Mouse (Mus musculus) 3T3-L1 (cell line): ENCODE results near the gene Chst13.

Source experiments
- DNase-seq: peaks from one replicate; pipeline ENCODE4 v3.0.0-alpha.2; 2015; ENCODE audit warnings: low read depth, low spot score

The Chst13 gene

DNA sequence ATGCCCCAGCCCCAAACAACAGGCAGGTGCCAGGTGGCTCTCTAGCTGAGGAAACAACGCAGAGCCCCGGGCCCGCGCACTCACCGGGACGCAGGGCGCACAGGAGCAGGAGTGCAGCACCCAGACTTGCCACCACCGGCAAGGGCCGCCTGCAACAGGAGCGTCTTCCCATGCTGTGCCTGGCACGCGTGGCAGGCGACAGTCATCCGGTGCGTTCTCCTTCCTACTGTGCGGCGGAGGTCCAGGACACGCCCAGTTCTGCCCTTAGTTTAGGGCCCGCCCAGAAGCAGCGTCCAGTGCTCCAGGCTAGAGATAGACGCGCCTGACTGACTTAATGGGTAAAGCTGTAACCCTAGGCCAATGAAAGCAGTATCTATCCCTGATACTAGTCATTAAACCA is at the start of gene Chst13:
Gene Chst13, minus strand, starts transcription at position 195 of the 400 bp plus-strand sequence.
- no peak for DNase-seq

DNA sequence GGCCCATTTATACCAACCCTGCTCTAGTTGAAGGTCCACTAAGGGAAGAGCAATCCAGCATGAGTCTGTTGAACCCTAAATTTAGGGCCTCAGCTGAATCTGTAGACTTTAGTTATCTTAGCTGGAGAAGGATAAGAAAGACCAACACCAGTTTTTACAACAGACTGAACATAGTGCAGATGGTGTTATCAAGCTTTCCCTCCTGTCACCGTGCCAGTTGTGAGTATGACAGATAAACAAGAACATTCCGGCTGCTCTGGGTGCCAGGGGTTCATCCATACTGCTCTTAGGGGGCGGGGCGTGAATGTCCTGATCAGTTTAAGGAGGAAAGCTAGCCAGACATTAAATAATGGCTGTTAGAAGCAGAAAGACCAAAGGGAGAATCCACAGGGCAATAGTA is 49.7 kb upstream of the Chst13 start:
- no peak for DNase-seq

DNA sequence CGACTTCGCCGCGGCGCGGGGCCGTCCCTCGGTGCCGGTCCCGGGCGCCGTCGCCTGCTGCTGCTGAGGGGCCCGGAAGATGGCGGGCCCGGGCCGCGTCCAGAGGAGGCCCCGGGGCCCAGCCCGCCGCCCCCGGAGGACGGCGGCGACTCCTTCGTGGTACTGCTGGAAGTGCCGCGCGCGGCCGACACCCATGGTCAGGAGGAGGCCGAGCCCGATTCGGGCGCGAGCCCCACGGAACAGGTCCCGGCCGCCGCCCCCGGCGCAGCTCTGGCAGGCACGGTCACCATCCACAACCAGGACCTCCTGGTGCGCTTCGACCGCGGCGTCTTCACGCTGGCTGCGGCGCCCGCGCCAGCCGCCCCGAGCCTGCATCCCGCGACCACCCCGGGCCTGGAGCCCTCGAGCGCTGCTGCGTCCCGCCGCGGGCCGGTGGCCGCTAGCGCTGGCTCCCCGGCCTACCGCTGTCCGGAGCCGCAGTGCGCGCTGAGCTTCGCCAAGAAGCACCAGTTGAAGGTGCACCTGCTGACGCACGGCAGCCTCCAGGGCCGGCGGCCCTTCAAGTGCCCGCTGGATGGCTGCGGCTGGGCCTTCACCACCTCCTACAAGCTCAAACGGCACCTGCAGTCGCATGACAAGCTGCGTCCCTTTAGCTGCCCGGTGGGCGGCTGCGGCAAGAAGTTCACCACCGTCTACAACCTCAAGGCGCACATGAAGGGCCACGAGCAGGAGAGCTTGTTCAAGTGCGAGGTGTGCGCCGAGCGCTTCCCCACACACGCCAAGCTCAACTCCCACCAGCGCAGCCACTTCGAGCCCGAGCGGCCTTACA is 45.0 kb upstream of the Chst13 start:
- DNase-seq: peak; percentile 45

DNA sequence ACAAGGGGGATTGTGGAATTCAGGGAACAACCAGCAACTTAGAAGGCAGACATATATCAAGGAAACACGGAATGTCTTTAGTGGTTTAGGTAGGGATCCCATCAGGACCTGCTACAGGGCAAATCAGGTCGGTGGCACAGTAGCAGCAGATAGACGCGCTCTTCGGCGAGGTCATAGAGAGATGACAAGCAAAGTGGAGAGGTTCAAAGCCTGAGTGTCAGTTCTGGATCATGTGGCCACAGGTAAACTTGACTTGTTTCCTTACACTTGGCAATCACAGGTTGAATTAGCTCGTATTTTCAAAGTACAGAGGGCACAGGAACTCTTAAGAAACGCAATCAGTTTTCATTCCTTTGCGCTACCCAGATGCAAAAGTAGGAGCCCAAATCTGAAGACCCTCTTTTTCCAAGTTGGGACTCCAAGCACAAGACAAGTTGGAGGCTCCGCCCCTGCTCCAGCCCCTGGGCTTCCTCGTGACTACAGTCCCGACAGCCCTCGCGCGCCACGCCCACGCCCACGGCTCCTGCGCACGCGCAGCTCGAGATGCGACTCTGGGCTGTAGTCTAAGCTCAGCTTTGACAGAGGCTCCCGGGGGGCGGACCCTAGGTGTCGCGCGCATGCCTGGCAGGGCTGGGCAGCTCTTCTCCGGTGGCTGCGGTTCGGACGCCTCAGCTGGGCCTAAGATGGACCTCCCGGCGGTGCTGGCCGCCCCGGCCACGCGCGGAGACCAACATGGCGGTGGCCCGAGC is 44.2 kb upstream of the Chst13 start, which contains the start of gene Zxdc:
Gene Zxdc, plus strand, starts transcription at position 517 of the 749 bp plus-strand sequence.
- DNase-seq: peak; percentile 98

DNA sequence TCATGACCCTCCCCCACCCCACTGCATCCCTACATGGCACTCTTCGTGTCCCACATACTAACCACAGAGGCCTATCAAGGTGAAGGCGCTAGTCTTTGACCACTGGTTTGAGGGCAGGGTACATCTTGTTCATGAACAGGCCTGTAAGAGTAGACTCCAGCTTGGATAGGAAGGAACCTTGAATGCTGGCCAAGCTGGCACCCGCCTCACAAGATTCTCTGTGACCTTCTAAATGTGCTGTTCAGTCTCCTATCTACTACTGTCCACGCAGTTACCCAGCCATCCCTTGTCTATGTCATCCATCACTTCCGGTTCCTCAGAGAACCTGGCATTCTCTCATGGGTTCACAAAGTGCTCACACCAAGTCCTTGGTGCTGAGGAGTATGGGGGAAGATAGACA is 38.3 kb upstream of the Chst13 start:
- DNase-seq: no peak

DNA sequence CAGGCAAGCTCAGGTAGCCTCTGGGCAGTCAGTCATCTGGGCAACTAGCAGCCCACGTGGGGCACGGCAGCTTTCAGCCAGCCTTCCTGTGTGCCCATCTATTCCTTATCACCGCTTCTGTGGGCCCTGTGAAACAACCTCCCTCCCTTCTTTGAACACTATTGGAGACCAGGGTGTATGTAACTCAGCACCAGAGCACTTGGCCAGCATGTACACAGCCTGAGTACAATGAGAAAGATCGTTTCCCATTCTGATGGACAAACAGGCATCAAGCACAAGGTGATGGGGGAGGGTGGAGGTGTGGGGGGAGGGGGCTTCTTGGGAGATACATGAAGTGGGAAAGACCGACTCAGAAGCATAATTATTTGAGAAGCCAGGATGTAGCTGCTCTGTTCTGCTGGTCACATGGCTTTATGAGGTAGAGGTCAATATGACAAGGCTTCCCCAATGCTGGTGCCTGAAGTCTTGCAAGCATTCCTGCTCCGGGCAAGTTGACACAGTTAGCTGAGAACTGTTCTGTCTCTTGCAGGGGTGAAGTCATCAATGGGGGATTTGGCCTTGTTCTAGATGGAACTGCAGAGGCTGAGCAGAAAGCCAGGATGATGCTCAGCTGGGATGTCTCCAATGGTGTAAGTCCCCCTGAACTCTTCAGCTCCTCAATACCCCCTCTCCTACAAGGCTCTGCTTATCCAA is 36.1 kb upstream of the Chst13 start:
- peak; percentile 52 for DNase-seq

DNA sequence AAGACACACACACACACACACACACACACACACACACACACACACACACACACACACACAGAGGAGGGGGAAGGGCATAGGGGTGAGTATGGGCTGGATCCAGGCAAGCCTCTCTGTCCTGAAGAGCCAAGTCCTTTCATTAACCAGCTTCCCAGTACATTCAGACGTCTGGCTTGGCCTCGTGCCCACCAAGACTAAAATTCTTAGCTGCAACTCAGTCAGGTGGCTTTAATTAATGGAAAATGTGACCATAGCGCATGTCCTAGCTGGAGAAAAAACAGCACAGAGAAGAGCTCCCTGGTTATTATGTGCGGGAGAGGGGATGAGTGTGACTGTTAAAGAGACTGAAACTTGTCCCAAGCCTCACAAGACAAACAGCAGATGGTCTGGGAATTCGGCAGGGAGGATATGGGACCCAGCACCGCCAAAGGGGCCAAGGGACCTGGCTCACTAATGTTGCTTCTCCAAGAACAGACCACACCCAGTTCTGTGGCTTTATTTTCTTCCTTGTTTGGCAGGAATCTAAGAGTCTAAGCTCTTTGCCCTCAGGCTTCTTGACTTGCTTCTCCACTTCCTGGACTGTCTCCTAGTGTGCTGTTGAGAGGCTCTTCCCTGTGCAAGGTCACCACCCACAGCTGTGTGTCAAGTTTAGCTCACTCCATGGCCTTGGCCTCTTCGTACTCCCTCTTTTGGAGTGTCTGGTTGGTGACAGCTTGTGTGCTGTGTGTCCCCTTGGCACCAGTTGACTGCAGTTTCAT is 35.2 kb upstream of the Chst13 start:
- DNase-seq: peak; percentile 100

DNA sequence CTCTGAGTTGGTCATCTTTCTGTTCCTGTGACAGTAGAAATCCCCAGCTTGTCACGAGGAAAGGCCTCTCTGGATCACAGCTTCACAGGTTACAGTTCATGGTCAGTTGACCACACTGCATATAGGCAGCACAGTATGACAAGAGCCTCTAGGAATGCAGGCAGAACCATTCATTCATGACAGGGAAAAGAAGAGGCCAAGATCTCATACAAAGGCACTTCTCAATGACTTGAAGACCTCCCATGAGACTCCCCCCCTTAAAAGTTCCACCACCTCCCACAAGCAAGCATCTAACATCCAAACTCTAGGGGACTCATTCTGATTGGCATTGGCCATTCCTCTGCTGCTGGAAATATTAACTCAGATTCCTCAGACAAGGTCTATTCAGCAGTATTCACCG is 34.5 kb upstream of the Chst13 start:
- DNase-seq: peak; percentile 96

DNA sequence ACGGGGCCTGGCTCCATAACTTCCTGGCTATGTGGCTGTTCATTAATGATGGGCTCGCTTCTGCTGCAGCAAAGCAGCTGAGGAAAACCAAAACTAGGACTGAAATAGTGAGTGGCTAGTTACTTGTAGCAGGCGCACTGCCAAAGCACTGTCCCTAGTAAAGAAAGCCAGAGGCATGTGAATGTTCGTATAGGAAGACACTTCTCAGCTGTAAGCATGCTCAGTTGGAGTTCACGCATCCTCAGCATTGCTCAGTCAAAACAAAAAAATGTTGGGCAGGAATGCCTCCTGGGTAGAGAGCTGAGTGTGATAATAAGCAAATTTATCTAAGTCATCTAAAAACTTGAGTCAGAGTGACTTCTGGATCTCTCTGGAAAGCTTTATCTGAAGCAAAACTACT is 33.2 kb upstream of the Chst13 start:
- DNase-seq: peak; percentile 82

DNA sequence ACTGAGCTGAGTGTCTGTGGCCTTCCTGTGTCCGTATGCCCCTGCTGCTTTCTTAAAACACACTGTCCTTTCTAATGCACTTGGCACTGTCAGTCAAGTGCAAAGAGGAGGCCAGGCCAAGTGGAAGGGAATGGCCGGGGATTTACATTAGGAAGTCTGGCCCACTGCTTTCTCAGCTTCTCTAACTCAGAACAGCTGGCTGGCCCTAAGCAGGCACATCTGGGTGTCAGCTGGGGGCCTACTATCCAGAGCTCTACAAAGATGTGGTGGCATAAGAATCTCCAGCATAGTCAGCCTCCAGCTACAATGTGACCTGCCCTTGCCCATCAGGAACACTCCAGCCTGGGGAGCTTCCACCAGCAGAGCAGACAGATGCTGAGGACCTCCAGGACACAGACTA is 25.0 kb upstream of the Chst13 start:
- peak; percentile 61 for DNase-seq

DNA sequence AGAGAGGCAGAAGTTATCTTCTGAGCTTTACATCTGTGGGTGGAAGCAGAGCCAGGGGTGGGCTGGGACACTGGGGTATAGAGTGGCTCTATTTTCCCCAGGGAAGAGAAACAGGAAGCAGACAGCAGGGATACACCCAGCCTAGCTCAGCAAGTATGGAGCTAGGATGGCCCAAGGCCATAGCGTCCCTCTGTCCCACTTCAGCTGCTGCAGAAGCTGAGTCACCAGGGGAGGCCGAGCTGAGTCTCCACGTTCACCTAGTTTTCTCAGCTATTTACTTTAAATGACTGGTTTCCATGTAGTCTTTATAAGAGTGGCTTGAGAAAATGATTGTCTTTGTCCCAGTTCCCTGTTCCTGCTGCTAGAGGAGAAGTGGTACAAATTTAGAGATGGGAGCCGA is 23.5 kb upstream of the Chst13 start:
- peak; percentile 69 for DNase-seq

DNA sequence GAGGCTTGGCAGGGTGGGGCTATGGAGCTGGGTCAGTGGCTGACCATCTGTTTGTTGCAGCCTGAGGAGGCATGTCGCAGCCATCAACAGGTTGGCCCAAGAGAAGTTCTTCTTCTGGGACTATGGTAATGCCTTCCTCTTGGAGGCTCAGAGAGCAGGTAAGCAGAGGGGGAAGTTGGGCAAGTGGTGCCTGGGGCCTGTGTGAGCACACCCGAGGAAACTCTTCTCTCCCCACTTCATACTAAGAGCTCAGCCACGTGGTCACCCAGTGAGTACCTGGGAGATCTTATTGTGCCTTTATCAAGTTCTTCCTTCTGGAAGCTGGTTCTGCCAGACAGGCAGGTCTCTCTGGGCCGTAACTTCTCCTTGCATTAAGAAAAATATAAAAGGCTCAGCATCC is 22.2 kb upstream of the Chst13 start:
- no peak for DNase-seq

DNA sequence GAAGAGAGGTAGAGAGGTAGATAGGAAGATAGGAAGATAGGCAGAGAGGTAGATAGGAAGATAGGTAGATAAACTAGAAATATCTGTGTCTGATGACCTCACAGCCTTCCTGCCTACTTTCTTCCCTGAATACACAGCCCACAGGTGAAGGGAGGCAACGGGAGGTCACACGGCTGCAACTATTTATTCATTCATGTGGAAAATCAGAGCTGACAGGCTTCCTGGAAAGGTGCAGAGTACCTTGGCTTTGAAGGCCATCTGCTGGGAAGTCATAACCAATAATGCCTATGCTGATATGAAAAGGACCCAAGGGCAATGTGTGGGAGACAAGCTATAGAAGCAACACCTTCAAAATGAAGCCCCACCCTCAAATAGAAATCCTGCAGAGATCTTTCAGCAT is 17.4 kb upstream of the Chst13 start:
- no peak for DNase-seq

DNA sequence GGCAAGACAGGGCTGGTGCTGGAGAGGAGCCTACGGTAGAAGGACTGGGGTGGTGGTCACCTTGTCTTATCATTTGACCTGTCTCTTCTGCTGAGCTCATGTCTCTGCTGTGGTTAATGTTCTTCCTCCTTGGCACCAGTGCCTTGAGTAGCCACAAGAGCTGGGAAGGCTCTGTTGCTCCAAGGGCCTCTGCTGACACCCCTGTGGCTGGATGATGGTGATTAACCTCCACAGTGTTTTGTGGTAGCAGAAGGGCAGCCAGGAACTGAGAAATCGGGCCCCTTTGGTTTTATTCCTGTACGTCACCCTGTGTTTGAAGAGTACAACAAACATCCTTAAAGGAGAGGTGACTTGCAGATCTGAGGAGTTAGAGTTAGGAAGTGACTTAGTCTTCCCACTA is 9.3 kb upstream of the Chst13 start:
- no peak for DNase-seq

DNA sequence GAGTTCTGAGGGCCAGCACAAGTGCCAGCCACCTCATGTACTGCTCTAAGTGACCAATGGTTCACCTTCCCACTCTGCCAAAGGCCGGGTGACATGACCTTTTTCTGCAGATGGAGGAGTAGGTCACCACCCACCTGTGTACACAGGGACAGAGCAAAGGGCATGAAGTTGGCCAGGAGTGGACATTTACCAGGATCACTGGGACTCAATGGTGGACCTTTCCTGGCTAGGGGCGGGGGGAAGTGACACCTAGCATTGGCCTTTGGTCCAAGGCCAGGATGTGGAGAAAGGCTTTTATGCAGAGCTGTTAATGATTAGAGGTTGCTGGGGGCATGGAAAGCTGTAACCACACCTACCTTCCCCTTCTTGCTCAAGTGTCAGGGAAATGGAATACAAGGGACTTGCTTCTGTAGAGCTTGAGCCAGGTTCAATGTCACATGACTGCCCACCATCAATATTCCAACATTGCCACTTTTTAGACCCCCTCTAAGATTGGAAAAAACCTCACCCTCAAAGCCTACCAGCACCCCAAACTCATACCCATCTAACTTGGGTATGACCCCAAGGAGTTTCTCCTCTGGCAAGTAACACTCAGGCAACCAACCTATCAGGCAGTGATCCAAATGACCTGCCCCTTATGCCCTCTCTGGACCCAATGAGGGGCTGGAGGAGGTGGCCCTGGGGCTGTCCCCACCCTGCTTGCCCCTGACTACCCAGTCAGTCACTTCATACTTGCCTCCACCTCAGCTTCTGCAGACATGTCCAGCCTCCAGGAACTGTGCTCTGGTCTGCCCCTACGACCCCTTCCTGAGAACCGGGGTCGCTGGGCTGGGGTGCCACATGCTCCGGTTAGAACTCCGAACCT is 7.8 kb upstream of the Chst13 start, which contains the start of gene Uroc1:
Gene Uroc1, plus strand, starts transcription at position 724 of the 865 bp plus-strand sequence.
- no peak for DNase-seq

DNA sequence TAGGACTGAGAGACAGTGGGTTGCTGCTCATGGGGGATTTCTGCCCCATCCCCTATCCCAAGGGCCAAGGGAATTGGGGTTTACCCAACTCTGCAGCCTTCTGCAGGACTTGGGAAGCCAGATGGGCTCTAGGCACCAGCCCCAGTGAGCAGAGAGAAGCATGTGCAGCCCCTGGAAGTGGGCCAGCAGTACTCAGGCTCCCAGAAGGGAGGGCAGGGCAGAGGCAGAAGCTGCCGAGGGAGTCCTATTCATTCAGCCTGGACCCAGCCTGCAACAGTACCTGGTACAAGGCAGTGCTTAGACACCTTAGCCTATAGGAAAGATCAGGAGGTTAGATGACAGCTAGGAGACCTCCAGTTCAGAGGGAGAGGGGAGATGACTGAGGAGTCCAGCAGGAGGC is 5.0 kb upstream of the Chst13 start:
- peak; percentile 71 for DNase-seq

DNA sequence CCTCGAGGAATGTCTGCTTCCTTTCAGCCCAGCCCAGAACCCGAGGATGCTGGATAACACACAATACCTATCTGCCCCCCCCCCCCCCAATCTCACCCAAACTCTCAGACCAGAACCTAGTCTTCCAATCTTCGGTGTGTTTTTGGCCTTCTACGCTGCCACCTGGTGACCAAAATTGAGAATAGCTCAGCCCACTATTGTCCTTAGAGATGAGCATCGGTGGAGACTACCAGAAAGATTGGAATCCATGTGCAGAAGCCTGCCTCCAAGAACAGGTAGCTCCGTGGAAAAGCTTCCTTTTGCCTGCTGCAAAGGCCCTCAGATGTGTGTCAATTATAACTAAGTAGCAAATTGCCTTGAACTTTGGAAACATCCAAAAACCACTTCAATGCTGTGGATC is 2.7 kb upstream of the Chst13 start:
- DNase-seq: peak; percentile 73

DNA sequence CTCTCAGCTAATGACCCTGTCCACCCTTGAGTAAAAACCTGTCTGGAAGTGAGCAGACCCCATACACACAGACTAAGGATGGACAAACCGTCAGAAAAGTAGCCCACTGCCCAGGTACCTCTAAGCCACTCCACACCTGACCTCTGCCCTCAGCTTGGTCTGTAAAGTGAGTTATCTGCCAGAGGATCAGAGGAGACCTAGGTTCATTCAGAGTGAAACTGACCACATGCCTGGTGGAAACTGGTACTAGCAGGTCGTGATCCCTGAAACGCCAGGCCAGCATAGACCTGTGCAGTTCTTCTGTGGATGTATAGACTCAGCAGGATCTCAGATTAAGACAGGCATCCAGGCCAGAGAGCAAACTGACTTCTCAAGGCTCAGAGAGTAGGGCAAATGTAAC is 522 bp downstream of the Chst13 start:
- DNase-seq: no peak

DNA sequence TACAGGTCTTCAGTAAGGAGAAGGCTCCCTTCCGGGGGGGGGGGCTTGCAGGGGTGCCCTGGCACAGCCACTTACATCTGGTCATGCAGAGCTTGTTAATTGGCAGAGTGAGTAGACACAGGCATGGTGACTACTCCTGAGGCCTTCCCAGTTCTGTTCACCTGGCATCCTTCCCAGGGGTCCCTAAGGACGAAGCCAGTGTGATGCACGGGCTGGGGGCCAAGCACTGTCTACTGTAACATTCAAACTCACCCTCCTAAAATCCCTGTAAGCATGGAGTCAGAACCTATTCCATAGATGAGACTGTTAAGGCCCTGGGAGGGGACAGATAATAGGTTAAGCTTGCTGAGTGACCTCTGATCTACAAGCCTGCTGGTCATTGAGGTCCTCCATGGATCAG is 959 bp downstream of the Chst13 start:
- DNase-seq: peak; percentile 24

DNA sequence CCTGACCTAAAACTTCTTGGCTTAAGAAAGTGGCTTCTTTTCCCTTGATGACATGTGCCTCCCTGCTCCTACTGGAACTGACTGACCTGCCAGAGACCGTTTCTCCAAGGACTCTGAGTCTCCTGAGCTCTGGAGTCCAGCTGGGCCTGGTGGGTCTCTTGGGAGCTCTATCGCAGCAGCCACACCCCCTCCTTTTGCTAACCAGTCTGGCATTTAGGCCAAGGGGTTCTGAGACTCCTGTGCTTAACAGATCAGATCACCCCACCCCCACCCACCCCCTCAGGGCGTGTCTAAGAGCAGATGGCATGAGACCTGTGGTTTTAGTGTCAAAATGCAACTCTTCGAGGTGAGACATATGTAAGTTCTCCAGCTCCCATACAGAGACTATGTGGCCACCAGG is 3.2 kb downstream of the Chst13 start:
- DNase-seq: peak; percentile 74

DNA sequence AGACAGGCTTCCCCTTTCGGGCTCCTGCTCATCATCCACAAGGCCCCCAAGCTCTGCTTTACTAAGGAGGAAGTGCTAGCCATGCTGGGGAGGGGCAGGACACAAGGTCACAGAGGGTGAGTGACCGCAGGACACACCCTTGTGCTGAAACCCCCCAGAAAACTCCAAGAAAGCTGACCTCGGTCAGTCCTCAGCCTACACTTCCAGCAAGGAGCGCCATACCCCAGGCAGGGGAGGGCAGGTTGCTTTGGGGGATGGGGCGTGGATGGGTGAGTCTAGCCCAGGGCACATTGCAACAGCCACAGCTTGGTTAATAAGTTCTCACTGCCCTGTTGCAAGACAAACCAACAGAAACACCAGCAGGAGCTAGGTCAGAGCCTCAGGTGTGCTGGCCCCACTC is 4.6 kb downstream of the Chst13 start:
- DNase-seq: no peak
